Mouse (Mus musculus) layer of hippocampus, adult 11-12 months (tissue): ENCODE data around the gene Xpnpep1.

ENCODE experiments used
- DNase-seq: peaks from one replicate; pipeline ENCODE4 v3.0.0; 2022; ENCODE audit warnings: low spot score

Xpnpep1 gene

DNA sequence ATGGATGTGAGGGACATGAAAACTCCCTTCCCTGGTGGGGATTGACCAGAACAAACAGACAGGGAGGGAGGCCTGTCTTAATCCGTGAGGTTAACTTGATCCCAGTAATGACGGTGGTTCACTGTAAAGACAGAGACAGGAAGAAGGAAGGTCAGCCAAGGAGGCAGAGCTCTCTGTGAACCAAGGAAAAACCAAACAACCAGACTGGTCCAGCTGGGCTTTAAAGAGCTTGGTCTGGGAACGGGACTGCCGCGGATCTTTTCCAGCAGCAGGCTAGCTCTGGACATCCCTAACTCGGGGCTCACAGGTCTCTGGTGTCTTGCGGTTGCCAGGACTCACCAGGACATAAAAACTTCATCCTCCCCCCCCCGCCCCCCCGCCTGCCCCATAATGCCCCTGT is 26.5 kb upstream of the Xpnpep1 start:
- no peak for DNase-seq

DNA sequence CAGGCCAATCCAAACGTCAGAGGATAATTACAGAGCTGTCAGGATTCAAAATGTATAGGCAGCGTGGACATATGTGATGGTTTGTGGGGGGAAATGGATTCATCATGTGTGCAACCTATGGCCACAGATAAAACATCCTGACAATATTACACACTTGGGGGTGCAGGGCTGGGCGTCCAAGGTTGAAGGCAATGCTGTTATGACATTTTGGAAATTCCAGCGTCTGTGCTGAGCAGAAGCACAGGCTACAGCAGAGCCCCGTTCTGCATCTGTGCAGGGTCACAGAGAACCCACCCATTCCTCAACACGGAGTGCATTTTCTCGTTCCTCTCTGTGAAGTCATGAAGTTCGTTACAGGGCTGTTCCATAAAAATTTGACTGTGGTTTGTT is 25.0 kb upstream of the Xpnpep1 start:
- no peak for DNase-seq

- no peak for DNase-seq
These were observed 24.4 kb upstream of the Xpnpep1 start for GRCm38 (mm10) chr19:53064292-53064971.

- DNase-seq: no peak
These were observed 22.0 kb upstream of the Xpnpep1 start for GRCm38 (mm10) chr19:53062046-53062445.

- no peak for DNase-seq
These were observed 19.5 kb upstream of the Xpnpep1 start for GRCm38 (mm10) chr19:53059344-53060111.

DNA sequence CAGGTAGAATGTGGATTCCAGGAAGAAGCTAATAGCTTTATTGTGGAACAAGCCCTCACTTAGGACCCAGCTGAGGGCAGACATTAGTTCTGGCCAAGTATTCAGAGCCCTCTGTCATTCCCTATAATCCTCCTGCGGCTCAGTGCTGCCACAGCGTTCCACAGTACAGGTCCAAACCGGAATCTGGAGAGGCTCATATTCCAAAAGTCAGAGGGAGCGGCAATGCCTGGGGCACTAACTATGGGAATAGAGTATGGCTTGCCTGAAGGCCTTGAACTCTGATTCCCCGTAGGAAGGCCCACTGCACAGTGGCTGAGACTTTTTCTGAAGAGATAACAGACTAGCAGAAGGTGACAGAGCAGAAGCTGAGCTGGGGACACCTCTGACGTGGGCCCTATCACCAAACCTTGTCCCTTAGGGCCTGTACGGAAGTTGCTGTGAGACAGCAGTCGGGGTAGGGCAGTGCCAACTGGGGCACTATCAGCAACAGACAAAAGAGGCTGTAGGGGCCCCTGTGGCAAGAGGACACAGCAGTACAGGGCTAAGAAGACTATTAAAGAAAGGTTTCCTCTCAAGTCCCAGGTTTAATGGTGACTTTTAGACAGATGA is 18.8 kb upstream of the Xpnpep1 start:
- no peak for DNase-seq

- DNase-seq: no peak
These were observed 18.1 kb upstream of the Xpnpep1 start for GRCm38 (mm10) chr19:53057980-53058725.

- DNase-seq: no peak
These were observed 13.3 kb upstream of the Xpnpep1 start for GRCm38 (mm10) chr19:53053355-53053754.

- DNase-seq: no peak
These were observed 12.1 kb upstream of the Xpnpep1 start for GRCm38 (mm10) chr19:53052031-53052670.

DNA sequence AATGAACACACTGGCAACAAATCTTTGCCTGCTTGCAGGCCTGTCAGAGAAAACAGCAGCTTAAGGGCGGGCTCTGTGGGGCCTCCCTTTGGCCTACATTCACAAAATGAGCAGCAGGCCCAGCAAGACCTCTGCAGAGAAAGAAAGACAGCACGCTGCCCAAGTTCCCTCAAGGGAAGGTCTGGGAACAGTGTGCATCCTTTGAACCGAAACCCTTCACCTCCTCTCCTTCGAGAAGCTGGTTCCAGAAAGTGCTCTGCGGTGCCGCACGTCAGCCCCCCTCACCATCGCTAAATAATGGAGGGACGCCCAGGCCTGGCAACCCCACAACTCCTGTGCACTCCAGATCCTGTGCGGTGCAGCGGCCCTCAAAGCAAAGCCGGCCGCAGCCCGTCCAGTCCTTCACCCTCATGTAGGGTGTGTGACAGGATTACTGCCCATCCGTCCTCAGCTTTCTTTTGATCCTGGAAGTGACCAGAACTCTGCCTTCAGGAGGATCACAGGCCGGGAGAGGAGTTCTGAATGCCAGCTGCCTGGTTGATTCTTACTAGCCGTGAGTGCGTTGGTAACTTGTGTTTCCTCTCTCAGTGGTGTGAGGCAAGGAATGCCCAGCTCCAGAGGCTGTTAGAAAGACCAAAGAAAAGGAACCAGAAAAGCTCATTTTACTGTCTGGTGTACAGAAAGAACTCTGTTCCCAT is 11.4 kb upstream of the Xpnpep1 start:
- no peak for DNase-seq

DNA sequence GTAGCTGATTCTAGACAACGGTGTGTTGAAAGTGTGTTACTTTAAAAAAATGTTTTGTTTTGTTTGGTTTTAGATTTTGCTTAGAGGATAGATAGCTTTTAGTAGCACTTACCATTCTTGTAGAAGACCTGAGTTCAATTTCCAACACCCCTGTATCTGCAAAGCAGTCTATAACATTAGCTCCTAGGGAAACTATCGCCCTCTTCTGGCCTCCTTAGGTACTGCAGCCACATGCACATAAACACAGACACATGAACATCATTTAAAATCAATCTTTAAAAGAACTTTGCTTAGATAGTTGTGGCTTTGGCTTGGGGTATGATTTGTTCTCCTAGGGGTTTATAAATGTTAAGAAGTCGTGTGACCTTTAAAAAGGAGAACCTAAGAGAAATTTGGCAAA is 10.1 kb upstream of the Xpnpep1 start:
- no peak for DNase-seq

GRCm38 (mm10) chr19:53047208-53047607 is 7.2 kb upstream of the Xpnpep1 start:
- DNase-seq: no peak

GRCm38 (mm10) chr19:53043423-53044125 is 3.6 kb upstream of the Xpnpep1 start:
- no peak for DNase-seq

DNA sequence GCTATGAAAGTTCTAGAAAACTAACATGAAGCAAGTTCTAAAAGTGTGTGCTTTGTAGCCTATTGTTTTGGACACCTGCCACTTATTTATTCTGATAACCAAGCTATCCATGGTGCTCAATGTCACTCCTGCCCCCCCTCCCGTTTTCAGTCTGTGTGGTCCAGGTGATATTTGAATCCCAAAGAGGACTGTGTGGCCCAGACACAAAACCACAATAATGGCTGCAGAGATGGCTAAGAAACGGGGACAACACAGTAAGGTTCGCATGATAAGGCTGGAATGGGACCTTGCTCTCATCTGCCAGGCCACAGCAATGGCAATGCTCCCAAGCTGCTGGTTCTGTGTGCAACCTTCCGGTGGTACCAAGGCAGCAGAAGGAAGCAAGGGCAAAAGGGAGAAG is 1.6 kb upstream of the Xpnpep1 start:
- DNase-seq: no peak

DNA sequence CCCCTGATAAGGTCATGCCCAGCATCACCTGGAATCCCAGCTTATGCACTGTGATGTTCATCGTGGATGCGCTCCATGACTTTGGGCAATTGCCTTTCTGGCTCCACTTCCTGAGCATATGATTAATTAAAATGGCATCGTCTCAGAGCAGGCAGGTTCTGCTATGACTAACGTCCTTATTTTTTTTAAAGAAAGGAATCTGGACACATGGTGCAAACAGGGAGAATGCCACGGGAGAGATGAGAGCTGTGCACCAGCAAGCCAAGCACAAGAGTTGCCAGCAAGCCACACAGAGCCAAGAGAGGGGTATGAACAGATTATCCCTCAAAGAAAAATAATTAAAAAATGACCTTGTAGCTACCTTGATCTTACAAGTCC is 1.1 kb upstream of the Xpnpep1 start:
- DNase-seq: peak; percentile 25

DNA sequence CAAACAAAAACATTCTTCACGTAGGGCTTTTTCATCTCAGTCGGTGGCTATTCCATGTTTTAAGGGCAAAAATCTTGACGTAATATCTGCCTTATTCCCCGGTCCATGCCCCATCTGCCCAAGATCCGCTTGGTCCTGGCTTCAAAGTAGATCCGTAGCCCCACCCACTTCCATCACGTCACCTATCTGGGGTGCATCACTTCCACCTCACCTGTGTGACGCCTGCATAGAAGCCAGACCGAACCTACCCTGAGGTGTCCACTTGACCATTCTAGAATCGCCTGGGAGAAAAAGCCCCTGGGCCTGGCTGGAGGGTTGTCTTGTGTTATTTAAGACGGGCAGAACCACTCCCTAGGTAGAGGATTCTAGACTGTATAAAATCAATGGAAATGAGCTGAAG is 924 bp downstream of the Xpnpep1 start:
- DNase-seq: no peak

DNA sequence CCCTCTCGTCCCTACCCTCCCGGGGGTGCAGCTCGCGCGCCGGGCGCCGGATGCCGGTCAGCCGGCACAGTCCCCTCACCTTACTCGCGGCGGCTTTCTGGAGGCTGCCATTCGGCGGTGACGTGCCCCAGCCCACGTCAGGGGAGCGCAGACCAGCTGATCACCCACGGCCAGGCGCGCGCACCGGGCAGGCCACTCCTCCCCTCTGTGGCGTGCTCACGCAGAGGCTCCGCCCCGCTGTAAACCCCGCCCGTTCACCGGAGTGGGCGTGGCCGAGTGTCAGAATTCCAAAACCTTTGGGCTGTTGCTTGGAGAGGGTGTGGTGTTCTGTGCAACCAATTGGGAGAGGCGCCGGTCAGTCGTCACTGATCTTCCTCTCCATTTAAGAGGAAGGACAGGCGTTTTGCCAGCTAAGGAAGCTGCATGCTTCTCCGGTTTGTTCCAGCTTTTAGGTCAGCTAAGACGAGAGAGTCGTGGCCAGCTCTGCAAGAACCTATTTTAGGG is 1.5 kb downstream of the Xpnpep1 start:
- peak; percentile 97 for DNase-seq

- no peak for DNase-seq
These were observed 2.0 kb downstream of the Xpnpep1 start for GRCm38 (mm10) chr19:53037925-53038419.

- no peak for DNase-seq
These were observed 6.7 kb downstream of the Xpnpep1 start for GRCm38 (mm10) chr19:53033159-53033943.

GRCm38 (mm10) chr19:53032647-53033046 is 7.4 kb downstream of the Xpnpep1 start:
- no peak for DNase-seq
